Mouse (Mus musculus) kidney, adult 2 months (tissue): ENCODE data around the gene Unc13a.

Source experiments
- CTCF ChIP-seq: fragments of 200-500 bp; conservative IDR thresholded peaks from 2 replicates; pipeline ENCODE4 v1.5.1; 2011; ENCODE audit warnings: low read depth, mild to moderate bottlenecking, control low read depth, low read length, moderate library complexity, mixed read lengths; ENCODE audit not compliant: insufficient read depth, insufficient read length
- POLR2A ChIP-seq: fragments of 200-500 bp; IDR thresholded peaks from one replicate; pipeline ENCODE4 v1.6.1; 2011; ENCODE audit warnings: low read depth, low read length, control low read depth

- no peak for TF ChIP-seq CTCF
- no peak for TF ChIP-seq POLR2A
These were observed 8.1 kb upstream of the Unc13a start for GRCm38 (mm10) chr8:71679550-71680168.
